Mouse (Mus musculus): ENCODE measurements around the gene Atxn7.

DNA sequence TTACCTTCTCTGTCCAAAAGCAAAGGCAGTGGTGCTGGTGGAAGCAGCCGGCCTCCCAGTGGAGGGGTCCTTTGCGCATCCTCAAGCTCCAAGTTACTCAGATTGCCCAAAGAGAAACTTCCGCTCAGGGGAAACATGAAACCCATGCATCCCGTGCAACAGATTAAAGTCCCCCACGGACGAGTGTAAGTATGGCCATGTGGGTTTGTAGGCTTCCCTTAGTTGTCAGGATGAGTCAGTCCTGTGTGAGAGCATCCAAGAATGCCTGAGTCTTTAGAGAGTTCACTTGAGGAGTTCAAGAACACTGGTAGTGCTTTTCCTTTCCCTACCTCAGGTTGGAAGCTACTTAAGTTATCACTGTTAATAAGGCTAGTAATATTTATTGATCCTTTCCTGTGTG lies 126.1 kb downstream of the Atxn7 start:
- TF ChIP-seq POLR2A (IDR thresholded peaks at IDR 0.05; ENCODE audit: low read depth, low read length) = no peak
- no peak for TF ChIP-seq CTCF (conservative IDR thresholded peaks at IDR 0.05; ENCODE audit: insufficient read depth, insufficient read length, low read depth, low read length)
